Mouse (Mus musculus): Measurements from ENCODE around the gene Zfp512. TPM values are rescaled to one million over a fixed set of nuclear protein-coding genes. Genes with fewer than 3 reads are reported as not detected.

Zfp512 gene
- polyA plus RNA-seq, 1 experiment: 3.4 TPM

- H3K9me3 ChIP-seq: no peaks in the 10 kb centered on the region
- TF ChIP-seq FLI1 (IDR thresholded peaks at IDR 0.05; ENCODE audit: low read length) (no peak), GATA1 (IDR thresholded peaks at IDR 0.05; ENCODE audit: borderline replicate concordance, low read length) (no peak)
- no peaks in the 10 kb centered on the region for H3K27me3 ChIP-seq (replicated peaks)
- H3K4me1 ChIP-seq: peaks cover 36% of the 10 kb centered on the region
- H3K4me3 ChIP-seq (replicated peaks): no peak overlapping the region
- H3K36me3 ChIP-seq (replicated peaks; ENCODE audit: low read length): peaks cover 62% of the 10 kb centered on the region
Observed at GRCm38 (mm10) chr5:31528560-31528959, 76.3 kb downstream of the Zfp512 start.

Other genes with a start within 250 kb of the Zfp512 start
- gene Ppm1g, start 231.7 kb upstream of the Zfp512 start, polyA plus RNA-seq (2012; ENCODE audit: insufficient read depth, low replicate concordance): 188 and 232 TPM in 2 replicates
- 25.6 and 48.2 TPM in 2 replicates for gene Nrbp1, start 211.6 kb upstream of the Zfp512 start, polyA plus RNA-seq (2012; ENCODE audit: insufficient read depth, low replicate concordance)
- not detected in 2 replicates for gene Gm9970, start 211.2 kb upstream of the Zfp512 start, polyA plus RNA-seq (2012; ENCODE audit: insufficient read depth, low replicate concordance)
- 0.48 TPM in 1 of 2 replicates, not detected in the other for gene Krtcap3, start 200.7 kb upstream of the Zfp512 start, polyA plus RNA-seq (2012; ENCODE audit: insufficient read depth, low replicate concordance)
- 8.8 and 19.3 TPM in 2 replicates for gene Ift172, start 161.3 kb upstream of the Zfp512 start, polyA plus RNA-seq (2012; ENCODE audit: insufficient read depth, low replicate concordance)
- not detected in 2 replicates for gene Fndc4, start 156.4 kb upstream of the Zfp512 start, polyA plus RNA-seq (2012; ENCODE audit: insufficient read depth, low replicate concordance)
- not detected in 2 replicates for gene Gckr, start 155.0 kb upstream of the Zfp512 start, polyA plus RNA-seq (2012; ENCODE audit: insufficient read depth, low replicate concordance)
- gene 4930548H24Rik, start 33.3 kb downstream of the Zfp512 start, polyA plus RNA-seq (2012; ENCODE audit: insufficient read depth, low replicate concordance): not detected in 2 replicates
- 8.9 TPM in 1 of 2 replicates, not detected in the other for gene Gpn1, start 42.3 kb downstream of the Zfp512 start, polyA plus RNA-seq (2012; ENCODE audit: insufficient read depth, low replicate concordance)
- gene Slc4a1ap, start 74.6 kb downstream of the Zfp512 start, polyA plus RNA-seq (2012; ENCODE audit: insufficient read depth, low replicate concordance): 8.4 and 21.3 TPM in 2 replicates
- 6.2 and 10.4 TPM in 2 replicates for gene Supt7l, start 75.4 kb downstream of the Zfp512 start, polyA plus RNA-seq (2012; ENCODE audit: insufficient read depth, low replicate concordance)
- 6.0 TPM in 1 of 2 replicates, not detected in the other for gene Mrpl33, start 144.5 kb downstream of the Zfp512 start, polyA plus RNA-seq (2012; ENCODE audit: insufficient read depth, low replicate concordance)
- 7.9 TPM in 1 of 2 replicates, not detected in the other for gene Rbks, start 245.2 kb downstream of the Zfp512 start, polyA plus RNA-seq (2012; ENCODE audit: insufficient read depth, low replicate concordance)
- gene Babam2, start 245.3 kb downstream of the Zfp512 start, polyA plus RNA-seq (2012; ENCODE audit: insufficient read depth, low replicate concordance): 87.2 and 163 TPM in 2 replicates